ENCODE assay signal across 11 mouse cellular contexts in the genomic region with DNA sequence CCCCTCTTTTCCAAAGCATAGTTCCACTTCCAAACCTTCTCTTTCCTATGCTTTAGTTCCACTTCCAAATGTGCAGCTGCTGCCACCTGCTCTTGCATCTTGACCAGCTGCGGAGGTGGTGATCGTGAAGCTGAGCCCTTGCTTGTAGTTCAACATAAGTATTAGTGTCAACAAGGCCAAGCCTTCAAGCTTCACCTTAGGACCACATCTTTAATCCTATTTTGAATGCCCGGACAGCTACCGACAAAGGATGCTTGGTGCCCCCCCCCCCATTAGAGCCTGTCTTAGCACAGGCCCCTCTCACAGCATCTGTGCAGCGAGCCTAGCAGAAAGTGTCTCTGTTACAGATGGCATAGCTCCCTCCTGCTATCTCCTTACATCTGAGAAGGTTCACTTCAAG. TPM values are rescaled to one million over a fixed set of nuclear protein-coding genes. Genes with fewer than 3 reads are reported as not detected.
DNase-seq lines count a peak whose midpoint lies in the region; ATAC-seq and TF ChIP-seq lines count a peak whose summit lies in the region.
"Had no signal": no experiment of that assay in that cellular context is flagged by ENCODE, and none has a peak within 500 bp of the region (broad histone marks: within the 10 kb centered on the region; RNA-seq: fewer than 3 reads in every experiment).

No protein-coding gene starts in this region.

- peaks cover 20% of the 10 kb centered on the region for H3K4me1 ChIP-seq in cerebellum, adult 2 months (ENCODE audit: control insufficient read depth, insufficient read depth, low read length)
- H3K4me1 ChIP-seq in kidney, embryonic 14.5 days (ENCODE audit: control insufficient read depth, insufficient read depth, low read length) = peaks cover 33% of the 10 kb centered on the region
- peaks cover 16% of the 10 kb centered on the region for H3K4me1 ChIP-seq in stomach, embryonic 14.5 days (ENCODE audit: control insufficient read depth, insufficient read depth, low read length)
- H3K4me1 ChIP-seq in stomach, postnatal 0 days (replicated peaks; ENCODE audit: control insufficient read depth, insufficient read depth) = peaks cover 5% of the 10 kb centered on the region
- peaks cover 47% of the 10 kb centered on the region for H3K4me1 ChIP-seq in stomach, embryonic 16.5 days (ENCODE audit: control insufficient read depth, insufficient read depth, low read length)
- peaks cover 10% of the 10 kb centered on the region for H3K4me1 ChIP-seq in liver, embryonic 11.5 days (replicated peaks; ENCODE audit: control insufficient read depth, insufficient read depth, low read length)

- no peak for ATAC-seq in kidney, embryonic 14.5 days (ENCODE audit: low FRiP score, low TSS enrichment)
- ATAC-seq in stomach, embryonic 14.5 days (ENCODE audit: insufficient number of reproducible peaks, insufficient read depth, low FRiP score, low read depth) = no peak
- no peak for ATAC-seq in stomach, postnatal 0 days (ENCODE audit: low FRiP score, low TSS enrichment)
- no peak for ATAC-seq in stomach, embryonic 16.5 days (ENCODE audit: insufficient read depth, low FRiP score)
- ATAC-seq in liver, embryonic 11.5 days (replicated peaks; ENCODE audit: low FRiP score) = no peak
- ATAC-seq: forebrain, postnatal 0 days; midbrain, embryonic 16.5 days had no signal

- no peaks in the 10 kb centered on the region for H3K9me3 ChIP-seq in kidney, embryonic 14.5 days (ENCODE audit: control insufficient read depth, low read length)
- H3K9me3 ChIP-seq in stomach, embryonic 14.5 days (ENCODE audit: control insufficient read depth, low read depth, low read length) = no peaks in the 10 kb centered on the region
- no peaks in the 10 kb centered on the region for H3K9me3 ChIP-seq in stomach, postnatal 0 days (ENCODE audit: control insufficient read depth, low read length)
- H3K9me3 ChIP-seq in stomach, embryonic 16.5 days (replicated peaks; ENCODE audit: control insufficient read depth, low read length) = no peaks in the 10 kb centered on the region
- H3K9me3 ChIP-seq in liver, embryonic 11.5 days (ENCODE audit: control insufficient read depth, low read length) = no peaks in the 10 kb centered on the region

- no peak for DNase-seq in cerebellum, adult 2 months
- DNase-seq in cerebellum, postnatal 36 days = no peak
- no peak for DNase-seq in kidney, postnatal 36 days
- DNase-seq in stomach, postnatal 0 days (ENCODE audit: low spot score) = no peak
- DNase-seq in liver, embryonic 11.5 days (ENCODE audit: low spot score) = no peak
- DNase-seq: forebrain, postnatal 0 days; lung, embryonic 14.5 days had no signal

- no peak overlapping the region for H3K4me2 ChIP-seq in kidney, embryonic 14.5 days (replicated peaks; ENCODE audit: low read depth, low read length)
- H3K4me2 ChIP-seq in stomach, embryonic 14.5 days (replicated peaks; ENCODE audit: low read depth, low read length) = no peak overlapping the region
- no peak overlapping the region for H3K4me2 ChIP-seq in stomach, postnatal 0 days (replicated peaks; ENCODE audit: low read depth)
- no peak overlapping the region for H3K4me2 ChIP-seq in stomach, embryonic 16.5 days (ENCODE audit: low read depth, low read length)
- H3K4me2 ChIP-seq in liver, embryonic 11.5 days = no peak overlapping the region
- H3K4me2 ChIP-seq: lung, embryonic 14.5 days had no signal

- no peak for TF ChIP-seq EP300 in stomach, postnatal 0 days (optimal IDR thresholded peaks at IDR 0.05)

- no peaks in the 10 kb centered on the region for H3K27me3 ChIP-seq in cerebellum, adult 2 months (ENCODE audit: control insufficient read depth, insufficient read depth, low read length)
- H3K27me3 ChIP-seq in kidney, embryonic 14.5 days (ENCODE audit: control insufficient read depth, insufficient read depth, low read length) = peaks cover 4% of the 10 kb centered on the region
- no peaks in the 10 kb centered on the region for H3K27me3 ChIP-seq in stomach, embryonic 14.5 days (ENCODE audit: control insufficient read depth, insufficient read depth, low read length)
- no peaks in the 10 kb centered on the region for H3K27me3 ChIP-seq in stomach, postnatal 0 days (ENCODE audit: control insufficient read depth, insufficient read depth, low read length)
- no peaks in the 10 kb centered on the region for H3K27me3 ChIP-seq in stomach, embryonic 16.5 days (ENCODE audit: control insufficient read depth, insufficient read depth, low read length)
- no peaks in the 10 kb centered on the region for H3K27me3 ChIP-seq in liver, embryonic 11.5 days (replicated peaks; ENCODE audit: control insufficient read depth, insufficient read depth, low read length)

- H3K36me3 ChIP-seq in kidney, embryonic 14.5 days (ENCODE audit: control insufficient read depth, insufficient read depth, low read length) = no peaks in the 10 kb centered on the region
- no peaks in the 10 kb centered on the region for H3K36me3 ChIP-seq in stomach, embryonic 14.5 days (ENCODE audit: control insufficient read depth, insufficient read depth, low read length)
- H3K36me3 ChIP-seq in stomach, postnatal 0 days (ENCODE audit: control insufficient read depth, insufficient read depth, low read length) = no peaks in the 10 kb centered on the region
- no peaks in the 10 kb centered on the region for H3K36me3 ChIP-seq in stomach, embryonic 16.5 days (ENCODE audit: control insufficient read depth, insufficient read depth, low read length)
- no peaks in the 10 kb centered on the region for H3K36me3 ChIP-seq in liver, embryonic 11.5 days (ENCODE audit: control insufficient read depth, insufficient read depth, low read length)

- no peak overlapping the region for H3K9ac ChIP-seq in kidney, embryonic 14.5 days (ENCODE audit: low read depth, low read length)
- H3K9ac ChIP-seq in stomach, embryonic 14.5 days (replicated peaks; ENCODE audit: low read depth, low read length) = no peak overlapping the region
- no peak overlapping the region for H3K9ac ChIP-seq in stomach, postnatal 0 days (ENCODE audit: low read length)
- no peak overlapping the region; the same call in 1 of the 2 replicates for H3K9ac ChIP-seq in stomach, embryonic 16.5 days (ENCODE audit: low read length)
- no peak overlapping the region for H3K9ac ChIP-seq in liver, embryonic 11.5 days (ENCODE audit: low read depth, low read length)
- H3K9ac ChIP-seq: forebrain, postnatal 0 days; lung, embryonic 14.5 days had no signal

- H3K27ac ChIP-seq in cerebellum, adult 2 months (ENCODE audit: insufficient read depth, low read length) = peak overlapping the region; percentile 19; the same call in 1 of the 2 replicates
- H3K27ac ChIP-seq in kidney, embryonic 14.5 days (ENCODE audit: low read depth, low read length) = peak overlapping the region; percentile 10; the same call in 1 of the 2 replicates
- H3K27ac ChIP-seq in stomach, embryonic 14.5 days (ENCODE audit: low read length) = 0 out of 2 replicates have a peak overlapping the region, but pooled peaks have one; percentile 16
- no peak overlapping the region for H3K27ac ChIP-seq in stomach, postnatal 0 days (replicated peaks)
- H3K27ac ChIP-seq in stomach, embryonic 16.5 days (ENCODE audit: low read length) = peak overlapping the region; percentile 46; the same call in 1 of the 2 replicates
- H3K27ac ChIP-seq in liver, embryonic 11.5 days (ENCODE audit: low read depth, low read length) = no peak overlapping the region

- 37% methylated on average over 5 of the region's 5 CpGs for WGBS in cerebellum, adult 2 months
- 21% methylated on average over 5 of the region's 5 CpGs for WGBS in kidney, embryonic 14.5 days
- WGBS in stomach, embryonic 14.5 days = 28% methylated on average over 5 of the region's 5 CpGs
- WGBS in stomach, postnatal 0 days = 46% methylated on average over 5 of the region's 5 CpGs
- 35% methylated on average over 5 of the region's 5 CpGs for WGBS in stomach, embryonic 16.5 days
- WGBS in liver, embryonic 11.5 days = 75% methylated on average over 5 of the region's 5 CpGs

- H3K4me3 ChIP-seq in cerebellum, adult 2 months (replicated peaks; ENCODE audit: insufficient read depth, low read depth, low read length) = no peak overlapping the region
- H3K4me3 ChIP-seq in kidney, embryonic 14.5 days (ENCODE audit: low read length) = no peak overlapping the region
- no peak overlapping the region for H3K4me3 ChIP-seq in stomach, embryonic 14.5 days (ENCODE audit: low read depth, low read length)
- no peak overlapping the region for H3K4me3 ChIP-seq in stomach, postnatal 0 days (ENCODE audit: low read depth, low read length)
- H3K4me3 ChIP-seq in stomach, embryonic 16.5 days (replicated peaks; ENCODE audit: low read length) = no peak overlapping the region
- H3K4me3 ChIP-seq in liver, embryonic 11.5 days (ENCODE audit: low read depth, low read length) = no peak overlapping the region

- TF ChIP-seq CTCF in cerebellum, adult 2 months (IDR thresholded peaks at IDR 0.05; ENCODE audit: borderline replicate concordance, insufficient read depth, low read depth, low read length) = no peak
- no peak for TF ChIP-seq CTCF in stomach, postnatal 0 days (IDR thresholded peaks at IDR 0.05; ENCODE audit: low read depth)

- no peak for TF ChIP-seq POLR2A in cerebellum, adult 2 months (IDR thresholded peaks at IDR 0.05; ENCODE audit: borderline replicate concordance, insufficient read depth, low read length)

RNA-seq across cellular contexts. Expression of a gene that starts 47.8 kb away (rescaled TPM):
- polyA plus RNA-seq in cerebellum, adult 2 months (2012; rRNA removed) = 1.9 and 2.7 TPM in 2 replicates
- polyA plus RNA-seq in kidney, embryonic 14.5 days (2014; fragmentation: Nextera tagmentation; extraction: Ambion mirVana) = 6.2 and 6.4 TPM in 2 replicates
- polyA plus RNA-seq in stomach, embryonic 14.5 days (2014; fragmentation: Nextera tagmentation; extraction: Ambion mirVana) = 11.2 and 11.6 TPM in 2 replicates
- polyA plus RNA-seq in stomach, postnatal 0 days (2015; fragmentation: Nextera tagmentation; extraction: Ambion mirVana) = 6.9 and 8.2 TPM in 2 replicates
- polyA plus RNA-seq in stomach, embryonic 16.5 days (2015; fragmentation: Nextera tagmentation; extraction: Ambion mirVana) = 8.7 and 8.8 TPM in 2 replicates
- polyA plus RNA-seq in liver, embryonic 11.5 days (2014; fragmentation: Nextera tagmentation; extraction: Ambion mirVana) = 1.1 and 1.3 TPM in 2 replicates

Comparison
In these comparisons a context has a peak if more than half of its experiments do, and no peak if none do; other contexts are left out.
1. H3K27ac ChIP-seq: peak in cerebellum, adult 2 months (single experiment), kidney, embryonic 14.5 days (single experiment), stomach, embryonic 14.5 days (single experiment) and stomach, embryonic 16.5 days (single experiment); none in stomach, postnatal 0 days (single experiment) and liver, embryonic 11.5 days (single experiment).